Mouse (Mus musculus) A20 (cell line): Measurements from ENCODE around the gene Cldn13.
"Not testable (repeated sequence)": the region's sequence is repeated elsewhere in the genome, so short reads cannot be mapped to it uniquely, and the experiment has no call there.

Experiments used
- DNase-seq: peaks from one replicate; pipeline ENCODE4 v3.0.0-alpha.2; 2011; ENCODE audit warnings: low read depth, low spot score

The Cldn13 gene

DNA sequence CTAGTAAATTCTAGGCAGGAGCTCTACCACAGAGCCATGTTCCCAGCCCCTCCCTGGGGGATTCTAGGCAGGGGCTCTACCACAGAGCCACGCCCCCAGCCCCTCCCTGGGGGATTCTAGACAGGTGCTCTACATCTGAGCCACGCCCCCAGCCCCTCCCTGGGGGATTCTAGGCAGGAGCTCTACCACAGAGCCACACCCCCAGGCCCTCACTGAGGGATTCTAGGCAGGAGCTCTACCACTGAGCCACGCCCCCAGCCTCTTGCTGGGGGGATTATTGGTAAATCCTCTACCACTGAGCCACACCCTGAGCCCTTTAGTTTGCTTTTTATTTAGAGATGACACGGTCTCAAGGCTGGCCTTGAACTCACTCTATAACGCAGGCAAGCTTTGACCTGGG lies 18.4 kb upstream of the Cldn13 start:
- not testable (repeated sequence) for DNase-seq

DNA sequence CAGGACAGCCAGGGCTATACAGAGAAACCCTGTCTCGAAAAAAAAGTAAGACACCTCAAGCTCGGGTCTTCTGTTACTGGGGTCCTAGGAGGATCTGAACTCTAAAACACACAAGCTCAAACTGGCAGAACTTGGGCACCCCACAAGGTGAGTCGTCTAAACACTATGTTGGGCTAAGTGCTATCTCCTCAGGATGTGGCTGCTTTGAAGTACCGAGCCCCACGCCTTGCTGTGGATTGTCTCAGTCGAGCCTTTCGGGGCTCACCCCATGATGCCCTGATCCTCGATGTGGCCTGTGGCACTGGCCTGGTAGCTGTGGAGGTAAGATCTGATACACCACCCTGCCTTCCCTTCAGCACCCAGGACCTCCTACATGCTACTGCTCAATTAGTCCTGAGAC lies 18.0 kb upstream of the Cldn13 start:
- DNase-seq = peak; percentile 23

DNA sequence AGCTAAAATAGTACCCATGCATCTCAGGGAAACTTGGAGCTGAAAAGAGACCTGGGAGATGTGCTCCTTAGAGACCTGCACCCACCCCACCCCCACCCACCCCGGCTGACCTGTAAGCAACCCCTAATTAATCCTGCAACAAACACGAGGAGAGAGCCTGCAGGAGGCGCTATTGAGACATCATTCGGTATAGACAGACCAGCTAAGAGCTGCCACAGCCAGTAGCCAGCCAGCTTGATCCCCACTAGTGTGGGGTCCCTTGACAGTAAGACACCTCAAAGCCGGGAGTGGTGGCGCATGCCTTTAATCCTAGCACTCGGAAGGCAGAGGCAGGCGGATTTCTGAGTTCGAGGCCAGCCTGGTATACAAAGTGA lies 17.6 kb upstream of the Cldn13 start:
- DNase-seq = peak; percentile 91

- DNase-seq = peak; percentile 93
These were observed 17.0 kb upstream of the Cldn13 start, which contains the start of gene Mettl27 for GRCm38 (mm10) chr5:134932179-134932902. Gene Mettl27, plus strand, starts transcription at chr5:134932368.

DNA sequence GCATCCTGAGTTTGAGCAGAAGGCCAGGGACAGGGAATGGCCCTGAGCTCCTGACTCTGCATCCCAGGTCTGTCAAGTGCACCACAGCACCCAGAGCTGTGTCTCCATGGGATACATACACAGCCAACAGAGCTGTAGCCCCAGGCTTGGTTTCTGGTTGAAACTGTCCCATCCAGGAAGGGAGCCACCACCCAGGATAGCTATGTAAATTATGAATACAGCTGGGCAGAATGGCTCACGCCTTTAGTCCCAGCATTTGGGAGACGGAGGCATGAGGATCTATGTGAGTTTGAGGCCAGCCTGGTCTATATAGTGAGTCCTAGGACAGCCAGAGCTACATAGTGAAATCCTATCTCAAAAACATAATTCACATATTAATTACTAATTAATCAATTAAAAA lies 14.7 kb upstream of the Cldn13 start:
- DNase-seq = no peak

DNA sequence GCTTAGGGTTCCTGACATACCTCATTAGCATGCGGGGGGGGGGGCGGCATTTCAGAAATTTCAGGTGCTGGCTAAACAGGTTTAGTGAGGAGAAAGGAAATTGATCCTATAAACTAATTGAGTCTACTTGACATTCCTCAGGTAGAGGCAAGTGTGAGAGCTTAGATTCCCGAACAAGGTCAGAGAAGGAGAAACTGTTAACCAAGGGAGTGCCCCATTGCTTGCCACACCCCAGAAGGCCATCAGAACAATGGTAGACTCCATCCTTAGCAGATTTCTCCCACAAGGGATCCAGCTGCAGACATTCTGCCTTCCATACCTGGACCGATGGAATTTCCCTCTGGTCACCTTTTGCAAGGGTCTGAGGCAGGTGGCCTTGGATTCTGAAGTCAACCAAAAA lies 11.4 kb upstream of the Cldn13 start:
- DNase-seq = no peak

DNA sequence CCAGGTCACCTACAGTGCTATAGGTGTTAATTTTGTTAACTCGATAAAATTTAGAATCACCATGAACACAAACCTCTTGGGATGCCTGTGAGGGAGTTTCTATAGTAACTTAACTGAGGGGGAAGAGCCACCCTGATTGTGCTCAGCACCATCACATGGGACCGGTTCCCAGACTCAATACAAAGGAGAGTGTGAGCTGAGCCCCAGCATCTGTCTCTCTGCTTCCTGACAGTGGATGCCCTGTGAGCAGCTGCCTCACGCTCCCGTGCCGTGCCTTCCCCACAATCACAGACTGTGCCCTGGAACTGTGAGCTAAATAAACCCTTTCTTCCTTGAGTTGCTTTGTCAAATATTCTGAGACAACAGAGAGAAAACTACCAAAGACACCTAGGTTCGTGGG lies 7.8 kb upstream of the Cldn13 start:
- DNase-seq = no peak

DNA sequence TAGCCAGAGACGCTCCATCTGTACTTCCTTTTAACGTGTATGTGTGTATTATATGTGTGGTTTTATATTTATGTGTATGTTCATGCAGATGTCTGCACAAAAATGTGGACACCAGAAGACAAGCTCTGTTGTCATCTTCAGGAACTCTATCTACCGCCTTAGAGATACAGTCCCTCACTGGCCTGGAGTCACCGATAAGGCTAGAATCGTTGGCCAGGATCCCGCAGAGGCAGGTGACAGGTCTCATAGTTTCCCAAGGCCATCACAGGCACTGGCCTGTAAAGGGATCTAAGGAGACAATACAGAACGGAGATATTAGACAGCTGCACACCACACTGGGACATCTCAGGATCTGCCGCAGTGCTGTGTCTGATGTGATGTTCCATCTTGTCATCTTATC lies 5.8 kb upstream of the Cldn13 start:
- DNase-seq = no peak

DNA sequence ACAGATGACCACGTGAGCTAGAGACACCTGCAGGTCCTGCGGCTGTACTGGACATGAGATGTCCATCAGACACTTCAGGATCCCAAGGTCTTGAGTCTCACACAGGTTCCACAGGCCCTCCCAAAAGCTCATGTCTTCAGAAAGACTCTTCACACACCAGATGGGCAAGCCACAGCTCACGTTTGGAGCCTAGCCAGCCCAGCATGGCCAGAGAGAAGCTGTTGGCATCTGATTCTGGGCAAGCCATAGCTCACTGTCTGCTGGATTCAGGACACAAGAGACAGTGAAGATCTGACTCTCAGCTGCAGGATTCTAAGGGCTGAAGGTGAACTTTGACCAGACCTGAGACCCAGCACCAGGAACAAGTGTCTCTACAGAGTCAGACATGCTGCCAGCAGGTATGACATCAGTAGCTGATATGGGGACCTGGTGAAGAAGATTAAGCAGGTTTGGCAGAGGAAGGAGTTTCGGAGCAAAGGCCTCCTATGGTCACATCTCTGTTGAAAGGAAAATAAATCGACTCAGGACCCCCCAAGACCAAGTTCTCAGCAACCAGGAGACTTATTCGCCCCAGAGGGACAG lies 4.9 kb upstream of the Cldn13 start:
- DNase-seq = no peak

DNA sequence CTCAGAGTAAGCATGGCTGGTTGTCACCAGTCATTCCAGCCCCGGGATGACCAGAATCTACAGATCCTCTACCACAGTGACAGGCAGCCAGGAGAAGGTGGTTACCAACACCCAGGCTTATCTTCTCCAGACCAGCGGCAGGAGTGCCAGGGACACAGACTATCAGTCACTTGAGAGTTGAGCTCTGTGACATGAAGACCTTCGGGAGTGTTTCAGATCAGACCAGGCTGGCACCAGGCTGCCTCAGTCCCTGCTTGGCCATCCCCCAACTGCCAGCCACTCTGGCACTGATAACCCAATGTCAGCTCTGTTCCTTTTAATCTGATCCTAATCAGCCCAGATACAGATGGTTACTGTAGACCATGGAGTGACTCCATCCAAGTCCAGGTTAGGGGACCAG lies 3.8 kb upstream of the Cldn13 start:
- no peak for DNase-seq

GRCm38 (mm10) chr5:134918071-134918832 lies 2.9 kb upstream of the Cldn13 start:
- DNase-seq = peak; percentile 78

DNA sequence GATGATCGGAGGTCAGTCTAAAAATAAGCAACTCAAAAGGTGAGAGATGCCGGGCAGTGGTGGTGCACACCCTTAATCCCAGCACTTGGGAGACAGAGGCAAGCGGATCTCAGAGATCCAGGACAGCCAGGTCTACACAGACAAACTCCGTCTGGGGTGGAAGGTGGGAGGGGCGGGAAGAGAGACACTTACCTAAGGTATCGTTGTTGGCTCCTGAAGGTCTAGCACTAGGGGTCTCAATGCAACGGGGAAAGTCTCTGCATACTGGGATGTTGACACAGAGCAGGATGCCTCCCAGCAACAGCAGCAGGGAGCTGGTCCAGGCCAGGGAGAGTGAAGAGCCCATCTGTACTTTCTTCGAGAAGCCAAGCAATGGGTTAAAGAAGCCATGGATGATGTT lies 816 bp downstream of the Cldn13 start:
- no peak for DNase-seq

GRCm38 (mm10) chr5:134913753-134914152 lies 1.6 kb downstream of the Cldn13 start:
- DNase-seq = no peak

GRCm38 (mm10) chr5:134913352-134913751 lies 2.0 kb downstream of the Cldn13 start:
- no peak for DNase-seq

- no peak for DNase-seq
These were observed 3.4 kb downstream of the Cldn13 start for GRCm38 (mm10) chr5:134911901-134912300.

GRCm38 (mm10) chr5:134907135-134907534 lies 8.2 kb downstream of the Cldn13 start:
- peak; percentile 90 for DNase-seq

GRCm38 (mm10) chr5:134906633-134907032 lies 8.7 kb downstream of the Cldn13 start, which contains the start of gene Tmem270:
Gene Tmem270, minus strand, starts transcription at chr5:134906733.
- DNase-seq = no peak

DNA sequence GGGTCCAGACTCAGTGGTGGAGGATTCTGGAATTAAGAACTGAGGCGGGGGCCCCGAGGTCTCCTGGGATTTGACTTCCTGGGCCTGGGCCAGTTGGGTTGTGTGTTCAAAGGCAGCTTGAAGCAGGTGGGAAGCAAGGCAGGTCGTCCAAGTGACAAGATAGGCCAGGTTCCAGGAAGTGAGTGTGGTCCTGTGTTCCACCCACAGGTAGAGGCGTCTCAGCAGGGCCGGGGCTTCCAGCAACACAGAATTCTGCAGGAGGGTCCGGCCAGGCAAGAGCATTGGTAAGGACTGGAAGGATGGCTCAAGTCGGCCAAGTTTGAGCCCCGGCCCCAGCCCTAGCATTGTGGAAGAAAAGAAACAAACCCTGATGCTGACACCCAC lies 13.7 kb downstream of the Cldn13 start:
- DNase-seq = no peak

DNA sequence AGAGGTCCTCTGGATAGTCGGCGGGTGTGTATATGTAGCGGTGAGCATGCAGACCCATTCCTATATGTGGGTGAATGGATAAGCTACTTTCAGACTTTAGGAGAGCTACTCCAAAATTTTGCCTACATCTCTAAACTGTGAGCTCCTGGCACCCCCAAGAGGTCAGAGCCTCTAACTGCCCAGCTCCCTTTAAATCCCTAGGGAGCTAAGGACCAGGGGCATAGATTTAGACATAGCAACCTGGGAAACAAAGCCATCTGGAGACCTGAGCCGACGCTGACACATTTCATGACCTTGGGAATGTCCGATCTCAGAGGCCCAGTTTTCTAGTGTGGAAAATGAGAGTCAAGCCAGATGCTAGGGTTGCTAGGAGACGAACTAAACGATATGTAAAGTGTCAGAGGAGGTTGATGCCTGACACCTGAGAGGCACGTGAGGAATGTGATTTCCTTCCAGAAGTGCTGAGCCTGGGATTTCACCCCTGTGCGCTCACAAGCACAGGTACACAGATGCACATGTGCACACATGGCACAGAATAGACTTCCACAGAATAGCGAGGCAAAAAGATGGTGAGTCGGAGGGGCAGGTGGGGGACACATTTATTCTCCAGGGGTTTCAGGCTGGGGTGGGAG lies 14.2 kb downstream of the Cldn13 start:
- no peak for DNase-seq

- no peak for DNase-seq
These were observed 17.7 kb downstream of the Cldn13 start for GRCm38 (mm10) chr5:134897596-134897995.

DNA sequence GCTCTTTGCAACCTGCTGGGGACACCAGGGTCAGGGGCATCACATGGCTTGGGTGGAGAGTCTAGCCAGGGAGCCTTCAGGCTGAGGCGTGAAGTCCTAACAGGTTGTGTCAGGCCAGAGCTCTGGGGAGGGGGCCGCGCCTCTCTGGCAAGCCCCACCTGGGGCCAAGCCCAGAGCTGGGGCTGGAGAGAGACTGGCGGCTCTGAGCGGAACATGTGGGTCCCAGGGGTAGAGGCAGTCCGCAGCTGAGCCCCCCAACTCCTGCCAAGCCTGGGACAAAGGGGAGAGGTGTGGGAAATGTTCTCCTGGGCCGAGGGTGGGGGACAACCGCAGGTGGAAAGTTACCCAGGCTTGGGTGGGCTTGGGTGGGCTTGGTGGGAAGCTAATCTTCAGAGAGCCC lies 18.4 kb downstream of the Cldn13 start:
- no peak for DNase-seq

GRCm38 (mm10) chr5:134895291-134895690 lies 20.0 kb downstream of the Cldn13 start:
- no peak for DNase-seq
